Mouse (Mus musculus) liver, embryonic 14 days (tissue): ENCODE measurements around the gene Nkx6-2. TPM values are rescaled to one million over a fixed set of nuclear protein-coding genes. Genes with fewer than 3 reads are reported as not detected.

Experiments used
- polyA plus RNA-seq: library from polyadenylated mRNA; depleted of rRNA; stranded (reverse); fragments of >200 nt; gene quantifications from 2 replicates; pipeline ENCODE4 v1.2.3, GENCODE M21; 2012; rRNA removed

Gene Nkx6-2
- not detected in 2 replicates for polyA plus RNA-seq

GRCm38 (mm10) chr7:139582595-139582994, at the start of gene Nkx6-2:
Gene Nkx6-2 (minus strand): TSS chr7:139582797.

Other genes with a start within 250 kb of the Nkx6-2 start
- gene Inpp5a, start 193.7 kb downstream of the Nkx6-2 start, polyA plus RNA-seq, result 1.7 and 2.5 TPM in 2 replicates
- gene Cfap46, start 101.0 kb upstream of the Nkx6-2 start, polyA plus RNA-seq, result 0.01 TPM in 1 of 2 replicates, not detected in the other